Mouse (Mus musculus): ENCODE measurements around the gene Rps6ka4. TPM values are rescaled to one million over a fixed set of nuclear protein-coding genes. Genes with fewer than 3 reads are reported as not detected.

Rps6ka4 gene
- polyA plus RNA-seq, 2 experiments, result 3.1 to 4.3 TPM

DNA sequence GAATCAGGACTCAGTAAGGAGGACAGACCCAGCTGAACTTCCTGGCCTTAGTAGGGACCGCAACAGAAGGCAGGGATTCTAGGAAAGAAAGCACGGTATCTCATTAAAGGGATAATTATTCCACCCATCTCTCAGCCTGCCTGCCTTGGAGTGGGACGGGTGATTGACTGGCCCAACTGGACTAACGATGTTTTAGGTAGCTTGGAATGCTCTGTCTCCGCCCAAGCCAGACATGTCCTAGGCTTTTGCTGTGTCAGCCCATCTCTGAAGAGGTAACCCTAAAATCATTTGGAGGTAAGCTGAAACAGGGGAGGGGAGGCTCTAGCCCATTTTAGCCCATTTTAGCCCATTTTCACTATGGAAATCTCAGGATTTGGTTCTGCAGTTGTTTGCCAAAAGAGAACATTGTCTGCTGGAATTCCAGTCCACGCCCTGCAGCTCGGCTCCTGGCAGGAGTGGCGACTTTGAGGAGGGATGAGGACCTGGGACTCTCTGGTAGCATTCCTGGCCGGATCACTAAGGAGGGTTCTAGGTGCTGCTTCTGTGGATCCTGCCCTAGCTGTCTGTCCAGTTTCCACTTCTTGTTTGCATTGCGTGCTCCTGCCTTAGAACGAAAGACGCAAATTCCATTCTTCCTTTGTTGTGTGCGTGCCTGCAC lies 19.8 kb downstream of the Rps6ka4 start:
- no peak overlapping the region for H3K4me2 ChIP-seq (ENCODE audit: low read depth)
- no peaks in the 10 kb centered on the region for H3K9me3 ChIP-seq (ENCODE audit: control insufficient read depth, low read length)
- 69% methylated on average over 13 of the region's 13 CpGs for WGBS (ENCODE audit: insufficient replicate concordance)
- DNase-seq (ENCODE audit: low read depth in 3 of 3, low spot score in 3 of 3), result no peak
- H3K4me1 ChIP-seq (replicated peaks; ENCODE audit: control insufficient read depth in 2 of 2, insufficient read depth in 2 of 2, low read length in 1 of 2), result peaks cover 0 to 5% of the 10 kb centered on the region in 2 experiments; a peak in 1 of 4 replicates
- no peak overlapping the region for H3K4me3 ChIP-seq (ENCODE audit: insufficient read depth in 1 of 2, low read depth in 2 of 2, low read length in 2 of 2)
- ATAC-seq (ENCODE audit: insufficient read depth), result no peak
- H3K27ac ChIP-seq, result no peak overlapping the region
- H3K36me3 ChIP-seq (replicated peaks; ENCODE audit: control insufficient read depth, insufficient read depth, low read depth), result no peaks in the 10 kb centered on the region
- no peak overlapping the region for H3K9ac ChIP-seq (replicated peaks)
- no peaks in the 10 kb centered on the region for H3K27me3 ChIP-seq (ENCODE audit: control insufficient read depth, insufficient read depth, low read length)
- TF ChIP-seq EP300 (IDR thresholded peaks at IDR 0.05; ENCODE audit: low read depth) (no peak), CTCF (IDR thresholded peaks at IDR 0.05; ENCODE audit: low read depth) (no peak)

DNA sequence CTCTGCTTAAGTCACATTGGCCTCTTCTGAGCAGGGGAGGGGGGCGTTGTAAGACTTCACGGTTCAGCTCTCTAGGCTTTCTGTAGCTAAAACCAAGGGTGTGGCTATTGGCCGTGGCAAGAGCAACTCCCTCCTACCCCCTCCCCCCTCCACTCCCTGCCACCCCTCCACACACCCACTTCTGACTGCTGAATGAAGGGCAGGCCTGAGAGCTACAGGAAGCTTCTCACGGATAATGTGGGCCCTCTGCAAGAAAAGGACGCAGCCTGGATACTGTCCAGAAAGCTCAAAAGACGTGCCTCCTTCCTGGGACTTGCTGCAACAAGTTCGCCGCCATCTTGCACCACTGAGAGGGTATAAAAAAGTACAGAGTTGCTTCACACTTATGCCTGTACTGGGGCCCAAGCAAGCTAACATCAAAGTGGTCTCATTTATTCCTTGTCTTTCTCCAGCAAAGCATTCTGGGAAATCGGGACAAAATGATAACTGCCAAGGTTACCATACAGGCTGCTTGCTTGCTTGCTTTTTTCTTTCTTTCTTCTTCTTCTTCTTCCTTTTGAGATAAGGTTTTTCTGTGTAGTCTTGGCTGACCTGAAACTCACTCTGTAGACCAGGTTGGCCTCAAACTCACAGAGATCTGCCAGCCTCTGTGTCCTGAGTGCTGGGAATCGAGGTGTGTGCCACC lies 21.2 kb downstream of the Rps6ka4 start:
- Histone ChIP-seq H3K4me2 (ENCODE audit: low read depth) (no peak overlapping the region), H3K4me1 (replicated peaks; ENCODE audit: control insufficient read depth in 2 of 2, insufficient read depth in 2 of 2, low read length in 1 of 2) (peaks cover 0 to 5% of the 10 kb centered on the region in 2 experiments; a peak in 1 of 4 replicates), H3K36me3 (replicated peaks; ENCODE audit: control insufficient read depth, insufficient read depth, low read depth) (no peaks in the 10 kb centered on the region), H3K27me3 (ENCODE audit: control insufficient read depth, insufficient read depth, low read length) (no peaks in the 10 kb centered on the region), H3K4me3 (ENCODE audit: insufficient read depth in 1 of 2, low read depth in 2 of 2, low read length in 2 of 2) (no peak overlapping the region), H3K9me3 (ENCODE audit: control insufficient read depth, low read length) (no peaks in the 10 kb centered on the region), H3K27ac (no peak overlapping the region), H3K9ac (replicated peaks) (no peak overlapping the region)
- 35% methylated on average over 10 of the region's 10 CpGs for WGBS (ENCODE audit: insufficient replicate concordance)
- DNase-seq (ENCODE audit: low read depth in 3 of 3, low spot score in 3 of 3) (no peak), ATAC-seq (ENCODE audit: insufficient read depth) (no peak)
- no peak for TF ChIP-seq EP300 (IDR thresholded peaks at IDR 0.05; ENCODE audit: low read depth)
- no peak for TF ChIP-seq CTCF (IDR thresholded peaks at IDR 0.05; ENCODE audit: low read depth)

DNA sequence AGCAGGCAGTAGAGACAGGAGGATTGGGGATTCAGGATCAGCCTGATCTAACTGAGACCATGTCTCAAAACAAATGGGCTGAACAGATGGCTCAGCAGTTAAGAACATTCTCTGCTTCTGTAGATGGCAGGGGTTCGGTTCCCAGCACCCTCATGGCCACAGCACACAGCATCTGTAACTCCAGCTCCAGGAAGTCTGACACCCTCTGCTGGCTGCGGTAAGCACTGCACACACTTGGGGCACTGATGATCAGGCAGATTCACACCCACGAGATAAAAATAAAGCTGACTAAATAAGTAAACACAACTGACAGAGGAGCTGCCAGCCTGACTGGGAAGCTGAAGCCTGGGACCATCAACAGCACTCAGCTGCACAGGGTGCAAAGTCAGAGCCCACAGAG lies 25.5 kb downstream of the Rps6ka4 start:
- no peak overlapping the region for H3K9ac ChIP-seq (replicated peaks)

DNA sequence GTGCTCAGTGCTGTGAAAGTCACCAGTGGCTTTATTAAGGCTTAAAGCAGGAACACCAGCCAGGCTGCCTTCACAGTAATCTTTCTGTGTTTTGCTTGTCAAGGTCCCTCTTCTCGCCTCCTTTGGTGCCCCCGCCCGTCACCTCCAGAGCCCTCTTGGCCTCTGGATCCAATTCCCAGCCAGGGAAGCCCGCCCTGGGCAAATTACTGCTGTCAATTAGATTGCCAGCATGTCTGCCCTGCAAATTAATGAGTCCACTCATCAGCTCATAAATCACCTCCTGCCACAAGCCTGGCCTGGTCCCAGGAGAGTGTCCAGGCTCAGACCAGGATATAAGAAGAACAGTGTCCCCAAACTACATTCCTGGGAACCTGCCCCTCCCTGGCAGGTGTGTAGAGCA lies 26.1 kb downstream of the Rps6ka4 start:
- no peak for DNase-seq (ENCODE audit: low read depth in 3 of 3, low spot score in 3 of 3)
- no peaks in the 10 kb centered on the region for H3K36me3 ChIP-seq (replicated peaks; ENCODE audit: control insufficient read depth, insufficient read depth, low read depth)
- H3K4me2 ChIP-seq (ENCODE audit: low read depth), result no peak overlapping the region
- 58% methylated on average over 4 of the region's 4 CpGs for WGBS (ENCODE audit: insufficient replicate concordance)
- no peak overlapping the region for H3K27ac ChIP-seq
- H3K9ac ChIP-seq (replicated peaks), result no peak overlapping the region
- TF ChIP-seq CTCF (IDR thresholded peaks at IDR 0.05; ENCODE audit: low read depth) (no peak), EP300 (IDR thresholded peaks at IDR 0.05; ENCODE audit: low read depth) (no peak)
- ATAC-seq (ENCODE audit: insufficient read depth), result no peak
- no peaks in the 10 kb centered on the region for H3K9me3 ChIP-seq (ENCODE audit: control insufficient read depth, low read length)
- H3K4me3 ChIP-seq (ENCODE audit: insufficient read depth in 1 of 2, low read depth in 2 of 2, low read length in 2 of 2), result no peak overlapping the region
- no peaks in the 10 kb centered on the region for H3K27me3 ChIP-seq (ENCODE audit: control insufficient read depth, insufficient read depth, low read length)
- peaks cover 0 to 5% of the 10 kb centered on the region in 2 experiments; a peak in 1 of 4 replicates for H3K4me1 ChIP-seq (replicated peaks; ENCODE audit: control insufficient read depth in 2 of 2, insufficient read depth in 2 of 2, low read length in 1 of 2)

More for the DNA sequence above, 25.5 kb downstream of the Rps6ka4 start:
- Histone ChIP-seq H3K4me3 (ENCODE audit: insufficient read depth in 1 of 2, low read depth in 2 of 2, low read length in 2 of 2) (no peak overlapping the region), H3K9me3 (ENCODE audit: control insufficient read depth, low read length) (no peaks in the 10 kb centered on the region), H3K4me2 (ENCODE audit: low read depth) (no peak overlapping the region), H3K36me3 (replicated peaks; ENCODE audit: control insufficient read depth, insufficient read depth, low read depth) (no peaks in the 10 kb centered on the region), H3K27me3 (ENCODE audit: control insufficient read depth, insufficient read depth, low read length) (no peaks in the 10 kb centered on the region), H3K27ac (no peak overlapping the region), H3K4me1 (replicated peaks; ENCODE audit: control insufficient read depth in 2 of 2, insufficient read depth in 2 of 2, low read length in 1 of 2) (peaks cover 0 to 5% of the 10 kb centered on the region in 2 experiments; a peak in 1 of 4 replicates)
- WGBS (ENCODE audit: insufficient replicate concordance), result 65% methylated on average over 3 of the region's 3 CpGs
- no peak for ATAC-seq (ENCODE audit: insufficient read depth)
- TF ChIP-seq EP300 (IDR thresholded peaks at IDR 0.05; ENCODE audit: low read depth) (no peak), CTCF (IDR thresholded peaks at IDR 0.05; ENCODE audit: low read depth) (no peak)
- no peak for DNase-seq (ENCODE audit: low read depth in 3 of 3, low spot score in 3 of 3)

Small RNA genes lying within 50 kb of the gene (microRNA-seq; reads per million reads assigned to microRNA genes)
- not detected for gene Mir5046

Other genes starting within 250 kb of the Rps6ka4 start
- 1.5 and 2.3 TPM in 2 replicates for gene Ccdc88b, start 17.6 kb upstream of the Rps6ka4 start, polyA plus RNA-seq (2012; rRNA removed)
- gene Ccdc88b, start 17.6 kb upstream of the Rps6ka4 start, polyA plus RNA-seq (2014; fragmentation: Nextera tagmentation; extraction: Ambion mirVana), result 0.76 and 1.1 TPM in 2 replicates
- 65.7 and 69.4 TPM in 2 replicates for gene Trmt112, start 69.1 kb upstream of the Rps6ka4 start, polyA plus RNA-seq (2012; rRNA removed)
- 75.2 and 77.4 TPM in 2 replicates for gene Trmt112, start 69.1 kb upstream of the Rps6ka4 start, polyA plus RNA-seq (2014; fragmentation: Nextera tagmentation; extraction: Ambion mirVana)
- 41.8 and 54.9 TPM in 2 replicates for gene Prdx5, start 69.5 kb upstream of the Rps6ka4 start, polyA plus RNA-seq (2012; rRNA removed)
- 78.7 and 87.2 TPM in 2 replicates for gene Prdx5, start 69.5 kb upstream of the Rps6ka4 start, polyA plus RNA-seq (2014; fragmentation: Nextera tagmentation; extraction: Ambion mirVana)
- gene Esrra, start 81.2 kb upstream of the Rps6ka4 start, polyA plus RNA-seq (2012; rRNA removed), result 6.2 and 6.6 TPM in 2 replicates
- 1.6 and 2.2 TPM in 2 replicates for gene Esrra, start 81.2 kb upstream of the Rps6ka4 start, polyA plus RNA-seq (2014; fragmentation: Nextera tagmentation; extraction: Ambion mirVana)
- gene Catsperz, start 84.7 kb upstream of the Rps6ka4 start, polyA plus RNA-seq (2012; rRNA removed), result 0.13 and 0.16 TPM in 2 replicates
- gene Catsperz, start 84.7 kb upstream of the Rps6ka4 start, polyA plus RNA-seq (2014; fragmentation: Nextera tagmentation; extraction: Ambion mirVana), result 0.28 and 0.37 TPM in 2 replicates
- gene Kcnk4, start 93.9 kb upstream of the Rps6ka4 start, polyA plus RNA-seq (2012; rRNA removed), result not detected in 2 replicates
- 0.05 TPM in 1 of 2 replicates, not detected in the other for gene Kcnk4, start 93.9 kb upstream of the Rps6ka4 start, polyA plus RNA-seq (2014; fragmentation: Nextera tagmentation; extraction: Ambion mirVana)
- gene Bad, start 101.2 kb upstream of the Rps6ka4 start, polyA plus RNA-seq (2012; rRNA removed), result 22.3 and 22.8 TPM in 2 replicates
- gene Bad, start 101.2 kb upstream of the Rps6ka4 start, polyA plus RNA-seq (2014; fragmentation: Nextera tagmentation; extraction: Ambion mirVana), result 25.7 and 27.9 TPM in 2 replicates
- 5.5 and 8.8 TPM in 2 replicates for gene Gpr137, start 101.8 kb upstream of the Rps6ka4 start, polyA plus RNA-seq (2012; rRNA removed)
- gene Gpr137, start 101.8 kb upstream of the Rps6ka4 start, polyA plus RNA-seq (2014; fragmentation: Nextera tagmentation; extraction: Ambion mirVana), result 4.4 and 4.5 TPM in 2 replicates
- 52.2 and 69.6 TPM in 2 replicates for gene Ppp1r14b, start 134.3 kb upstream of the Rps6ka4 start, polyA plus RNA-seq (2012; rRNA removed)
- gene Ppp1r14b, start 134.3 kb upstream of the Rps6ka4 start, polyA plus RNA-seq (2014; fragmentation: Nextera tagmentation; extraction: Ambion mirVana), result 74.0 and 79.2 TPM in 2 replicates
- gene Plcb3, start 135.8 kb upstream of the Rps6ka4 start, polyA plus RNA-seq (2012; rRNA removed), result 7.2 and 7.7 TPM in 2 replicates
- 4.6 and 4.9 TPM in 2 replicates for gene Plcb3, start 135.8 kb upstream of the Rps6ka4 start, polyA plus RNA-seq (2014; fragmentation: Nextera tagmentation; extraction: Ambion mirVana)
- 31.7 and 46.1 TPM in 2 replicates for gene Fkbp2, start 139.9 kb upstream of the Rps6ka4 start, polyA plus RNA-seq (2012; rRNA removed)
- 65.7 and 67.1 TPM in 2 replicates for gene Fkbp2, start 139.9 kb upstream of the Rps6ka4 start, polyA plus RNA-seq (2014; fragmentation: Nextera tagmentation; extraction: Ambion mirVana)
- gene Vegfb, start 147.0 kb upstream of the Rps6ka4 start, polyA plus RNA-seq (2012; rRNA removed), result 7.6 and 8.0 TPM in 2 replicates
- 9.5 and 10.2 TPM in 2 replicates for gene Vegfb, start 147.0 kb upstream of the Rps6ka4 start, polyA plus RNA-seq (2014; fragmentation: Nextera tagmentation; extraction: Ambion mirVana)
- 7.8 and 8.6 TPM in 2 replicates for gene Dnajc4, start 151.9 kb upstream of the Rps6ka4 start, polyA plus RNA-seq (2012; rRNA removed)
- gene Dnajc4, start 151.9 kb upstream of the Rps6ka4 start, polyA plus RNA-seq (2014; fragmentation: Nextera tagmentation; extraction: Ambion mirVana), result 10.0 and 10.5 TPM in 2 replicates
- gene Nudt22, start 155.5 kb upstream of the Rps6ka4 start, polyA plus RNA-seq (2012; rRNA removed), result 6.8 and 7.1 TPM in 2 replicates
- gene Nudt22, start 155.5 kb upstream of the Rps6ka4 start, polyA plus RNA-seq (2014; fragmentation: Nextera tagmentation; extraction: Ambion mirVana), result 9.7 and 10.9 TPM in 2 replicates
- 1.8 and 1.9 TPM in 2 replicates for gene Trpt1, start 155.5 kb upstream of the Rps6ka4 start, polyA plus RNA-seq (2012; rRNA removed)
- gene Trpt1, start 155.5 kb upstream of the Rps6ka4 start, polyA plus RNA-seq (2014; fragmentation: Nextera tagmentation; extraction: Ambion mirVana), result 1.7 and 2.0 TPM in 2 replicates
- gene Fermt3, start 178.8 kb upstream of the Rps6ka4 start, polyA plus RNA-seq (2012; rRNA removed), result 58.1 and 58.9 TPM in 2 replicates
- gene Fermt3, start 178.8 kb upstream of the Rps6ka4 start, polyA plus RNA-seq (2014; fragmentation: Nextera tagmentation; extraction: Ambion mirVana), result 72.2 and 78.4 TPM in 2 replicates
- 56.2 and 86.2 TPM in 2 replicates for gene Stip1, start 199.3 kb upstream of the Rps6ka4 start, polyA plus RNA-seq (2012; rRNA removed)
- gene Stip1, start 199.3 kb upstream of the Rps6ka4 start, polyA plus RNA-seq (2014; fragmentation: Nextera tagmentation; extraction: Ambion mirVana), result 113 and 122 TPM in 2 replicates
- gene Macrod1, start 216.2 kb upstream of the Rps6ka4 start, polyA plus RNA-seq (2012; rRNA removed), result 4.5 TPM in 2 replicates
- 3.7 and 5.1 TPM in 2 replicates for gene Macrod1, start 216.2 kb upstream of the Rps6ka4 start, polyA plus RNA-seq (2014; fragmentation: Nextera tagmentation; extraction: Ambion mirVana)